Mouse (Mus musculus) midbrain, embryonic 16.5 days (tissue): ENCODE data around the gene Rrm1. TPM values are rescaled to one million over a fixed set of nuclear protein-coding genes. Genes with fewer than 3 reads are reported as not detected.

Experiments used
- ATAC-seq: fragments of 200-750 bp; cut with Nextera tagmentation; 2 replicates; pipeline ENCODE4 v1.8.0; 2017; ENCODE audit warnings: moderate TSS enrichment
- H3K27ac ChIP-seq: fragments of 300-500 bp; sonication (generic); 2 replicates; pipeline ENCODE4 v1.5.1; 2014; ENCODE audit warnings: mild to moderate bottlenecking, low read length, mixed read lengths
- H3K27me3 ChIP-seq: fragments of 300-500 bp; sonication (generic); 2 replicates; pipeline ENCODE4 v1.6.1; 2014; ENCODE audit warnings: low read depth, low read length, mixed read lengths; ENCODE audit not compliant: control insufficient read depth, insufficient read depth
- H3K36me3 ChIP-seq: fragments of 300-500 bp; sonication (generic); 2 replicates; pipeline ENCODE4 v1.6.1; 2014; ENCODE audit warnings: mild to moderate bottlenecking, low read length, moderate library complexity, mixed read lengths; ENCODE audit not compliant: control insufficient read depth, insufficient read depth
- H3K4me1 ChIP-seq: fragments of 300-500 bp; sonication (generic); 2 replicates; pipeline ENCODE4 v1.6.1; 2014; ENCODE audit warnings: mild to moderate bottlenecking, low read length, mixed read lengths; ENCODE audit not compliant: control insufficient read depth, insufficient read depth
- H3K4me2 ChIP-seq: fragments of 300-500 bp; sonication (generic); 2 replicates; pipeline ENCODE4 v1.6.1; 2014; ENCODE audit warnings: mild to moderate bottlenecking, low read length, mixed read lengths
- H3K4me3 ChIP-seq: fragments of 300-500 bp; sonication (generic); 2 replicates; pipeline ENCODE4 v1.5.1; 2014; ENCODE audit warnings: low read depth, mild to moderate bottlenecking, low read length, moderate library complexity, mixed read lengths
- H3K9ac ChIP-seq: fragments of 300-500 bp; sonication (generic); 2 replicates; pipeline ENCODE4 v1.6.1; 2014; ENCODE audit warnings: low read depth, low read length, mixed read lengths
- H3K9me3 ChIP-seq: fragments of 300-500 bp; sonication (generic); replicated peaks from 2 replicates; pipeline ENCODE4 v1.6.1; 2014; ENCODE audit warnings: mild to moderate bottlenecking, low read length, mixed read lengths; ENCODE audit not compliant: control insufficient read depth, poor library complexity, severe bottlenecking
- WGBS: fragments of 180-500 bp; shearing (Covaris S2); extraction: QIAGEN DNeasy Blood & Tissue Kit; methylation state at CpG from one replicate; pipeline ENCODE4 v1.1.7; 2014; 5-methylcytosine and 5-hydroxymethylcytosine counted together
- polyA plus RNA-seq: library from polyadenylated mRNA; unstranded; fragments of >200 nt; fragmentation: Nextera tagmentation; extraction: Ambion mirVana; gene quantifications from 2 replicates; pipeline ENCODE4 v1.2.1, GENCODE M21; 2015

The Rrm1 gene
- polyA plus RNA-seq, 1 experiment from 2014 or later: 38.5 TPM

DNA sequence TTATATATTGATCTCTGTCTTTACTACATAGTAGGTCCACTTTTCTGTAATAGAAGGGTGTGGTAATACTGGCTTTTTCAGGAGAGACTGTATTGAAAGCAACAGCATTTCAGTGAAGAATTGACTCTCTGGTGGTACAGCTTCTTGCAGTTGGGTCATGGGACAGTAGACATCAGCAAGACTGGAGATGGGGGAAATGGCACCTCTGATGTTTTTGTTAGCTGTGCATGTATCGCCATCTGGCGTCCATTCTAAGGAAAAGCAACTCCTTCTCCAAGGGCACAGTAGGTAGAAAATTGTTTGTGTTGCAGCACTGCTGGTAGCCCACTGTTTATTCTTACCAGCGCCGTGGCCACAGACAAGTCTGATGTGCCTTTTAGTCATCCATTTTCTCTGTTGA is 24.1 kb upstream of the Rrm1 start:
- WGBS: 7% methylated on average over 4 of the region's 4 CpGs
- no peaks in the 10 kb centered on the region for H3K4me1 ChIP-seq
- no peak overlapping the region for H3K4me3 ChIP-seq

DNA sequence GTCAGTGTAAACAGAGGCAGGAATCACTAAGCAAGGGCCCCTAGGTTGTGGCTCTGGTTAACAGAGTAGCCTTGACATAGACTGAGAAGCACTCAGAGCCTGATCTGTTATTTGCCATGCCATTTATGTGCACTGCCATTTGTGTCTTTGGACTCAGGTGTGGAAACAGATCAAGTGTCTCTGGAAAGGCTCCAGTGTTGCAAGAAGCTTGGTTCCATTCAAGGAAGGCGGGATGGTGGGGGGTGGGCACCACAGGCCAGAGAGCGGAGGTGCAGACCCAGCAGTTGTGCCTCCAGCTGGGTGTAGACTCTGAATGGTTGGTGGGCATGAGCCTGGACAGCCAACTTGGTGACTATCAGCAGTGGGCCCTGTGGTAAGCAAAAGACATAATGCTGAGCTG is 19.5 kb upstream of the Rrm1 start:
- H3K9me3 ChIP-seq: no peaks in the 10 kb centered on the region
- no peaks in the 10 kb centered on the region for H3K36me3 ChIP-seq
- no peak overlapping the region for H3K9ac ChIP-seq
- no peaks in the 10 kb centered on the region for H3K27me3 ChIP-seq
- H3K4me2 ChIP-seq: no peak overlapping the region
- H3K27ac ChIP-seq: no peak overlapping the region
- ATAC-seq: no peak
- H3K4me1 ChIP-seq: no peaks in the 10 kb centered on the region
- no peak overlapping the region for H3K4me3 ChIP-seq
- 95% methylated on average over 2 of the region's 2 CpGs for WGBS

More for the DNA sequence above, 24.1 kb upstream of the Rrm1 start:
- Histone ChIP-seq H3K9me3 (no peaks in the 10 kb centered on the region), H3K9ac (no peak overlapping the region), H3K4me2 (no peak overlapping the region), H3K27me3 (no peaks in the 10 kb centered on the region), H3K27ac (no peak overlapping the region), H3K36me3 (no peaks in the 10 kb centered on the region)
- peak; percentile 80 for ATAC-seq

DNA sequence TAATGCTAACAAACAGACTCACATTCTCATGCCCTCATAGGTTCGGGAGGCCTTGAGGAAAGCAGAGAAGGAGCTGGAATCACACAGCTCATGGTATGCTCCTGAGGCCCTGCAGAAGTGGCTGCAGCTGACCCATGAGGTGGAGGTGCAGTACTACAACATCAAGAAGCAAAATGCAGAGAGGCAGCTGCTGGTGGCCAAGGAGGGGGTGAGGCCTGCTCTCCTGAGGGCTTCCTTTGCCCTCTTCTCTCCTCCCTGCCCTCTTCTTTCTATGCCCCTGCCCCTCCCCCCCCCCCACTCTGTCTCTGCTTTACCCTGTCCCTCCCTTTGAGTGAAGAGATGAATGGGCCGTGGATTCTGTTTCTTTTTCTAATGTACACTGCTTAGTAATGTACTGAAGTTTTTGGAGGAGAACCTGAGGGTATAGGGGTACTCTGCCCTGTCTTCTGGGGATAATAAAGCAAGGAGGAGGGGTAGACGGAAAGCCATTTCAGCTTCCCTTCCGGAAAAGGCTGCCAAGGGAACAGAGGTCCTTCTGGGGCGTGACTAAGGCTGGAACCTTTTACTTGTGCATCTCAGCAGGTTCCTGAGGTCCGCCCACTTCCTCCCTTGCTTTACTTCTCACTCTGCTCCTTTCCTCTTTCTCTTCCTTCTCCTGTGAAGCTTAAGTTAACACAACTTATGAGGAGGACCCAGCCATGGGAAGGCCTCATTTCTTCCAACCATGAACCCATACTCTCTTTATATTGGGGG is 15.4 kb upstream of the Rrm1 start:
- no peaks in the 10 kb centered on the region for H3K36me3 ChIP-seq
- no peak overlapping the region for H3K4me2 ChIP-seq
- H3K27ac ChIP-seq: no peak overlapping the region
- no peak overlapping the region for H3K9ac ChIP-seq
- 59% methylated on average over 6 of the region's 6 CpGs for WGBS
- no peaks in the 10 kb centered on the region for H3K4me1 ChIP-seq
- no peaks in the 10 kb centered on the region for H3K9me3 ChIP-seq
- ATAC-seq: no peak
- no peaks in the 10 kb centered on the region for H3K27me3 ChIP-seq
- no peak overlapping the region for H3K4me3 ChIP-seq

DNA sequence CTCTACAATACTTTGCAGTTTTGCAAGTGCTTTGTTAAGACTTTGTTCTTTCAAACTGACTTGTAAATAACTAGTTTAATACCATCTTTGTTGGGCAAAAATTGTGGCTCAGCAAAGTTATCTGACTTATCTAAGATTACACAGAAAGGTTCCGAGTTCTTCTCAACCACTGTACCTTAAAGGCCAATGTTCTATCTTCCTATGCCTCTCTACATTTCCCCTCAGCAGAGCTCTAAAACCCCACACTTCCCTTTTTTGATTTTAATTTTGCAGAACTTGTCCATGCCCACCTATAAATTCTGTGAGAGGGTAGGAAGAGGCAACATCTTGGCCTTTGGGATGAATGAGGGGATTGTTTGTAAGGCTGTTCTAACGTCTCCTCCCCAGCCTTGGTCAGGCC is 7.2 kb upstream of the Rrm1 start:
- 89% methylated on average over 2 of the region's 2 CpGs for WGBS
- no peak overlapping the region for H3K9ac ChIP-seq
- H3K36me3 ChIP-seq: no peaks in the 10 kb centered on the region
- no peak overlapping the region for H3K4me2 ChIP-seq
- H3K27me3 ChIP-seq: no peaks in the 10 kb centered on the region; the same call in 1 of the 2 replicates
- no peak overlapping the region for H3K4me3 ChIP-seq
- no peaks in the 10 kb centered on the region for H3K4me1 ChIP-seq
- no peak for ATAC-seq
- H3K9me3 ChIP-seq: no peaks in the 10 kb centered on the region
- no peak overlapping the region for H3K27ac ChIP-seq

DNA sequence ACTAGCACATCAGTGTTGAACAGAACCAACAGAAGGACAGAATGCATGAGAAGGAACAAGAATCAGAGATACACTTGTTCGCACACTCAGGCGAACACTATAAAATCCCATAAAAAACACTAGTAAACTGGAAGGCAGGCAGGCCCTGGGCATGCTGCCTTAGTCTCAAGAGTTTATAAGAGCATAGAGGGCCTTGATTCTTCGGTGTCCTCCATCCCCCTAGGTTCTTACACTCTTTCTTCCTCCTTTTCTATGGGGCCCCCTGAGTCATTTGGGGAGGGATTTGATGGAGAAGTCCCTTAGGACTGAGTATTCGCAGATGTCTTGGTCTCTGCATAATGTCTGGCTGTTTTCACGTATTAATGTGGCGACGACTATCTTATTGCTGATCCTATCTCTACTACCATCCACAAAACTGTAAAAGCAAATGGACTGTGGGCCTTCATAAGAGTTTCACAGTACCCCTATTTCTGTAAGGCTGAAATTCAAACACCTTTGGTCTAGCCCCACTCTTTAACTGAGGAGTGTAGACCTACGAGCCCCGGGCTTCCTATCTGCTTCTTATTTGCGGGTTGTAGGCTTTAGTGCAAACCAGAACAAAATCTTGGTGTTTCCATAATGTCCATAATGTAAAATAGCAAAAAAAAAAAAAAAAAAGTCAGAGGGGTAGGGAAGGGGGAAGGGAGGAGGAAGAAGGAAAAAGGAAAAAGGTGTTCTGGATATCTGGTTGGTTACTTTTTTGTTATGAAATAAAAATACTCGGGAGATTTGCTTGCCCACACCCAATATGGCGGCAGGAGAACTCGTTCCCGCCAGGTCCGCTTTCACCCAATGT is 456 bp upstream of the Rrm1 start:
- peak; percentile 37 for ATAC-seq
- H3K4me2 ChIP-seq: peak overlapping the region; percentile 47
- H3K36me3 ChIP-seq: no peaks in the 10 kb centered on the region
- no peaks in the 10 kb centered on the region for H3K9me3 ChIP-seq
- H3K27ac ChIP-seq: peak overlapping the region; percentile 59; the same call in 1 of the 2 replicates
- no peak overlapping the region for H3K9ac ChIP-seq
- H3K27me3 ChIP-seq: no peaks in the 10 kb centered on the region; the same call in 1 of the 2 replicates
- 52% methylated on average over 15 of the region's 15 CpGs for WGBS
- H3K4me3 ChIP-seq: peak overlapping the region; percentile 60
- peaks cover 18% of the 10 kb centered on the region for H3K4me1 ChIP-seq

DNA sequence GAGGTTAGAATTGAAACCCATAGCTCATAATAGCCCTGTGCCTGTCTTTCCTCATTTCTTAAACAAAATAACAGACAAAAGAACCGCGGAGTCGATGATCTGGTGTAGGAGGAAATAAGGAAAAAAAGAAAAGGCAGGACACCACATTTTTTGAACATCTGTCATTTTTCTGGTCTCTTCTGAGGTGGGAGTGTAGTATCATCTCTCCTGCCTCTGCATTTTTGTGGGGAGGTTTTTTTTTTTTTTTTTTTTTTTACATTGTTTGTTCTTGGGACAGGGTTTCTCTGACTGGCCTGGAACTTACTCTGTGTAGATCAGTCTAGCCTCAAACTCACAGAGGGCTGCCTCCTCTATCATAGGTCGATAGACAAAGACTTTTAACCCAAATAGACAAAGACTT is 937 bp downstream of the Rrm1 start:
- peaks cover 18% of the 10 kb centered on the region for H3K4me1 ChIP-seq
- 0% methylated on average over 4 of the region's 4 CpGs for WGBS
- no peak for ATAC-seq

DNA sequence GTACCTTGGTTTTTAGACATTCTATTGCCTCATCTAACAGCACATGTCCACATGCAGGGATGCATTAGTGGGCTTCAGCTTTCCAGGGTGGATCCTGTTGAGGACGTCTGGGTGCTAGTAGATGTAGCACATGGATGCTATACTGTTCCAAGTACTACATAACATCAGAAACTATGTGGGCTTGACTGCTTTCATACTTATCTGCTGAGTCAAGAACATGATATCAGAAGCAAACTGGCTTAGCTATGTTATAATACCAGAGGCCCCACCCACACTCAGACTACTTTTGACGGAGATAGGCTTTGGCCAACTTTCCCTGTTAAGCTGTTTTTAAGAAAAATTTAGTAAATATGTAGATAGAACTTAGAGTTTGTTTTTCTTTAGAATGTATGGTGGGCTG is 2.8 kb downstream of the Rrm1 start:
- 90% methylated on average over 2 of the region's 2 CpGs for WGBS
- Histone ChIP-seq H3K4me1 (peaks cover 18% of the 10 kb centered on the region), H3K36me3 (peaks cover 11% of the 10 kb centered on the region; the same call in 1 of the 2 replicates), H3K9me3 (no peaks in the 10 kb centered on the region), H3K4me3 (no peak overlapping the region), H3K27me3 (no peaks in the 10 kb centered on the region), H3K9ac (no peak overlapping the region), H3K4me2 (no peak overlapping the region), H3K27ac (no peak overlapping the region)
- no peak for ATAC-seq

More for the DNA sequence above, 937 bp downstream of the Rrm1 start:
- no peak overlapping the region for H3K27ac ChIP-seq
- H3K36me3 ChIP-seq: 0 out of 2 replicates have a peak, but pooled peaks cover 5% of the 10 kb centered on the region
- H3K9ac ChIP-seq: peak overlapping the region; percentile 65; the same call in 1 of the 2 replicates
- no peaks in the 10 kb centered on the region for H3K27me3 ChIP-seq
- no peaks in the 10 kb centered on the region for H3K9me3 ChIP-seq
- H3K4me2 ChIP-seq: peak overlapping the region; percentile 71
- H3K4me3 ChIP-seq: peak overlapping the region; percentile 60

DNA sequence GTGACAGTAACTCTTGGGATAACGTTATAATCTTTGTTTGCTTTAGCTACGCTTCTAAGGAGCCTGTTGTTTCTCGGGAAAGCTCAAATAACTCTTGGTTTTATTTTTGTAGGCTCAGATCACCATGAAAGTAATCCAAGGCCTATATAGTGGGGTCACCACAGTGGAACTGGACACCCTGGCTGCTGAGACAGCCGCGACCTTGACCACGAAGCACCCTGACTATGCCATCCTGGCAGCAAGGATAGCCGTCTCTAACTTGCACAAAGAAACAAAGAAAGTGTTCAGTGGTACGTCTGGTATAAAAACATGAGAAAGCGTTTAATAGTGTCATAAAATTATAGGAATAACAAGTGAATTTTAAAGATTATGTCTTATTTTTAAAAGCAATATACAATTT is 4.9 kb downstream of the Rrm1 start:
- 96% methylated on average over 9 of the region's 9 CpGs for WGBS
- no peaks in the 10 kb centered on the region for H3K9me3 ChIP-seq

More for the DNA sequence above, 4.9 kb downstream of the Rrm1 start:
- peaks cover 16% of the 10 kb centered on the region for H3K4me1 ChIP-seq
- H3K36me3 ChIP-seq: peaks cover 14% of the 10 kb centered on the region
- no peak for ATAC-seq
- no peak overlapping the region for H3K27ac ChIP-seq
- H3K4me3 ChIP-seq: no peak overlapping the region
- H3K27me3 ChIP-seq: no peaks in the 10 kb centered on the region
- H3K4me2 ChIP-seq: no peak overlapping the region
- no peak overlapping the region for H3K9ac ChIP-seq
